Mouse (Mus musculus) embryonic facial prominence, embryonic 14.5 days (tissue): Measurements from ENCODE around the gene Ccdc90b. TPM values are rescaled to one million over a fixed set of nuclear protein-coding genes. Genes with fewer than 3 reads are reported as not detected.

Source experiments
- ATAC-seq: fragments of 200-750 bp; cut with Nextera tagmentation; 2 replicates; pipeline ENCODE4 v1.8.0; 2017; ENCODE audit warnings: low read depth, moderate number of reproducible peaks, moderate TSS enrichment
- DNase-seq: peaks from one replicate; pipeline ENCODE4 v3.0.0-alpha.2; 2015; ENCODE audit warnings: low spot score
- H3K27ac ChIP-seq: fragments of 300-500 bp; sonication (generic); replicated peaks from 2 replicates; pipeline ENCODE4 v1.5.1; 2014; ENCODE audit warnings: low read depth, mild to moderate bottlenecking, low read length, moderate library complexity
- H3K27me3 ChIP-seq: fragments of 300-500 bp; sonication (generic); replicated peaks from 2 replicates; pipeline ENCODE4 v1.6.1; 2014; ENCODE audit warnings: low read length; ENCODE audit not compliant: control insufficient read depth, insufficient read depth
- H3K36me3 ChIP-seq: fragments of 300-500 bp; sonication (generic); 2 replicates; pipeline ENCODE4 v1.6.1; 2014; ENCODE audit warnings: low read length, mixed read lengths; ENCODE audit not compliant: control insufficient read depth, insufficient read depth
- H3K4me1 ChIP-seq: fragments of 300-500 bp; sonication (generic); 2 replicates; pipeline ENCODE4 v1.6.1; 2014; ENCODE audit warnings: antibody characterized with exemption, low read length; ENCODE audit not compliant: control insufficient read depth, insufficient read depth
- H3K4me2 ChIP-seq: fragments of 300-500 bp; sonication (generic); 2 replicates; pipeline ENCODE4 v1.6.1; 2014; ENCODE audit warnings: low read depth, mild to moderate bottlenecking, low read length, moderate library complexity, mixed read lengths
- H3K4me3 ChIP-seq: fragments of 300-500 bp; sonication (generic); 2 replicates; pipeline ENCODE4 v1.5.1; 2014; ENCODE audit warnings: low read depth, mild to moderate bottlenecking, low read length
- H3K9ac ChIP-seq: fragments of 300-500 bp; sonication (generic); 2 replicates; pipeline ENCODE4 v1.6.1; 2014; ENCODE audit warnings: low read depth, mild to moderate bottlenecking, low read length, moderate library complexity, mixed read lengths
- H3K9me3 ChIP-seq: fragments of 300-500 bp; sonication (generic); 2 replicates; pipeline ENCODE4 v1.6.1; 2016; ENCODE audit warnings: low read length; ENCODE audit not compliant: control insufficient read depth
- WGBS: fragments of 180-500 bp; shearing (Covaris S2); extraction: QIAGEN DNeasy Blood & Tissue Kit; methylation state at CpG from one replicate; pipeline ENCODE4 v1.1.7; 2014; 5-methylcytosine and 5-hydroxymethylcytosine counted together
- polyA plus RNA-seq: library from polyadenylated mRNA; unstranded; fragments of >200 nt; fragmentation: Nextera tagmentation; extraction: Ambion mirVana; gene quantifications from 2 replicates; pipeline ENCODE4 v1.2.1, GENCODE M21; 2014

The Ccdc90b gene
- polyA plus RNA-seq, 1 experiment from 2014 or later = 49.0 TPM

DNA sequence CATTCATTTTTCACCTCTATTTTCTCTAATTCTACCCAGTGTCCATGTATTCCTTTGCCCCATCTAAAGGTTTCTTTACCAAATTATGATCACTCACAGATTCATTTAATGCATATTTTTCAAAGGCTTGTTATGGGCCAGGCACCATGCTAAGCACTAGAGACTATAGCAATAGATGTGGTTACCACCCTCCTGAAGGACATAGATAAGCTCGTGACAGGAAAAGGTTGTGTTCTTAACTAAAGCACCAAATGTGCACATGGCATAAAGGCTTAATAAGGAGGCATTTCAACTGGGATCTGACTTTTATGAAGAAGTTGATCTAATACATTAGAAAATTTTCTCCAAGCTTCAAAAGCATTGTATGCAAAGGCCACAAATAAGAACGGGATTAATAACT is 2.2 kb upstream of the Ccdc90b start:
- H3K27me3 ChIP-seq = no peaks in the 10 kb centered on the region
- H3K9ac ChIP-seq = no peak overlapping the region
- no peak for ATAC-seq
- peaks cover 3% of the 10 kb centered on the region; the same call in 1 of the 2 replicates for H3K4me1 ChIP-seq
- H3K4me3 ChIP-seq = no peak overlapping the region
- no peak overlapping the region for H3K4me2 ChIP-seq
- no peak for DNase-seq
- peaks cover 1% of the 10 kb centered on the region; the same call in 1 of the 2 replicates for H3K36me3 ChIP-seq
- H3K9me3 ChIP-seq = no peaks in the 10 kb centered on the region
- WGBS = 86% methylated on average over 2 of the region's 2 CpGs
- H3K27ac ChIP-seq = no peak overlapping the region

DNA sequence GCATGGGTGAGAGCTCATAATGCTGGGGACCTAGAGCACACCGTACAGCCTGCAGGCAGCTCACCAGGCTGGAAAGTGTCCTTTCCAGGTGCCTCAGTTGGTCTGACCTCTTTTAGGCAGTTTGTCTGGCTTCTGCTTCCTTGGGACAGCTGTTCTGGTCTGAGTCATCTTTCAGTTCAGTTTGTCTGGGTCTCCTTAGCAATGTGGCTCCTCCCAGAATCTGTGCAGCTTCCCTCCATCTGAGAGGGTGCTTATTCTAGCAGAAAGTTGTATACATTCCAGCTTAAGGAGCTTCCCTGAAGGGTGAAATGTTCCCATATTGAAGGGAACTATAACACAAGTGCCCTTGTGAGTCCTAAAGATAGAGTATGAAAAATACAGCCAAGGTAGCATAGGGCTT is 5.8 kb downstream of the Ccdc90b start:
- H3K36me3 ChIP-seq = peaks cover 22% of the 10 kb centered on the region
- 92% methylated on average over 1 of the region's 1 CpGs for WGBS
- peaks cover 3% of the 10 kb centered on the region; the same call in 1 of the 2 replicates for H3K4me1 ChIP-seq
- H3K9me3 ChIP-seq = no peaks in the 10 kb centered on the region
- H3K27me3 ChIP-seq = no peaks in the 10 kb centered on the region
- no peak overlapping the region for H3K27ac ChIP-seq
- DNase-seq = no peak
- no peak overlapping the region for H3K4me3 ChIP-seq
- no peak overlapping the region for H3K9ac ChIP-seq
- no peak overlapping the region for H3K4me2 ChIP-seq
- ATAC-seq = no peak

DNA sequence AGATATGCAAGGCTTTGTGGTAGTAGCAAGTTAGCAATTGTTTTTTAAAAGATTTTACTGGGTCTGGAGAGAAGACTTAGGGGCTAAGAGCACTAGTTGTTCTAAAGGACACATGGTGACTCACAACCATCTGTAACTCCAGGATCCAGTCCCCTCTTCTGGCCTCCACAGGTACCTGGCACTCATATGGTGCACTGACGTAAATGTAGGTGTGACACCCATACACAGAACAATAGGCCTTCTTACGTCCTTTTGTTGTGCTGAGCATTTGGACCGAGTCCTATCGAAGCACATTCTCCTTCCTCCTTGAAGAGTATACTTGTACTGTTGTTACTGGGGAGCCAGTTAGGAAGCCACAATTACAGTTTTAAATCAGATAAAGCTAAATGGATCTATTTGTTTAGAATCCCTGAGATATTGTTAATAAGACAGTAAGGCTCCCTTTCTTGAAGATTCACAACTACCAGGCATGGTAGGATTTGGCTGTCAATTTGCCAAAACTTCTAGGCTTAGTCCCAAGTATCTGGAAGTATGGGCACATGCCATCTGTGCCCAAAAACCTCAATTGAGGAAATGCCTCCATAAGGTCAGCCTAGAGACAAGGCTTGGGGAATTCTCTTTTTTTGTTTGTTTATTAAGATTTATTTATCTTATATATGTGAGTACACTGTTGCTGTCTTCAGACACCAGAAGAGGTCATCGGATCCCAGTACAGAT is 19.7 kb downstream of the Ccdc90b start:
- no peak for DNase-seq
- H3K4me2 ChIP-seq = no peak overlapping the region
- no peaks in the 10 kb centered on the region for H3K9me3 ChIP-seq
- no peak overlapping the region for H3K27ac ChIP-seq
- WGBS = 88% methylated on average over 5 of the region's 5 CpGs
- ATAC-seq = no peak
- no peaks in the 10 kb centered on the region for H3K4me1 ChIP-seq
- H3K27me3 ChIP-seq = no peaks in the 10 kb centered on the region
- H3K4me3 ChIP-seq = no peak overlapping the region
- peaks cover 36% of the 10 kb centered on the region for H3K36me3 ChIP-seq
- H3K9ac ChIP-seq = no peak overlapping the region

DNA sequence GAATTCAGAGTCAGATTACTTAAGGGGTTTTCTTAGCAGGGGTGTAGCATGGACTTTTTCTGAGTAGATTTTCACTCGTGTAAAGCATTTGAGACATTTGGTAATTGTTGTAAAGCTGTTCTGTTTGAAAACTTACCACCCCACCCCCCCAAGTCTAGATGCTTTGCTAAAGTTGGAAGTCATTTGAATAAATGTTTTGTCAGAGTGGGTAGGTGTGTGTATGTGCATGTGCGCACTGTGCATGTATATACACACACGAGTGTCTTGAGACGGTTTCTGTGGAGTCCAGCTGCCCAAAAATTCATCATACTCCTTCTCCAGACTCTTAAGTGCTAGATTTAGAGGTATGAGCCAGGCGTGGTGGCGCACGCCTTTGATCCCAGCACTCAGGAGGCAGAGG is 22.6 kb downstream of the Ccdc90b start:
- Histone ChIP-seq H3K4me1 (no peaks in the 10 kb centered on the region), H3K27ac (no peak overlapping the region), H3K4me2 (no peak overlapping the region), H3K9ac (no peak overlapping the region), H3K4me3 (no peak overlapping the region), H3K27me3 (no peaks in the 10 kb centered on the region), H3K36me3 (peaks cover 24% of the 10 kb centered on the region), H3K9me3 (no peaks in the 10 kb centered on the region)
- DNase-seq (no peak), ATAC-seq (no peak)
- WGBS = 84% methylated on average over 7 of the region's 7 CpGs

GRCm38 (mm10) chr7:92589986-92590385 is 29.0 kb downstream of the Ccdc90b start:
- Histone ChIP-seq H3K4me1 (no peaks in the 10 kb centered on the region), H3K9me3 (no peaks in the 10 kb centered on the region), H3K27ac (no peak overlapping the region), H3K4me3 (no peak overlapping the region), H3K36me3 (no peaks in the 10 kb centered on the region), H3K9ac (no peak overlapping the region), H3K4me2 (no peak overlapping the region), H3K27me3 (no peaks in the 10 kb centered on the region)
- DNase-seq (no peak), ATAC-seq (no peak)
- WGBS = 78% methylated on average over 7 of the region's 7 CpGs

DNA sequence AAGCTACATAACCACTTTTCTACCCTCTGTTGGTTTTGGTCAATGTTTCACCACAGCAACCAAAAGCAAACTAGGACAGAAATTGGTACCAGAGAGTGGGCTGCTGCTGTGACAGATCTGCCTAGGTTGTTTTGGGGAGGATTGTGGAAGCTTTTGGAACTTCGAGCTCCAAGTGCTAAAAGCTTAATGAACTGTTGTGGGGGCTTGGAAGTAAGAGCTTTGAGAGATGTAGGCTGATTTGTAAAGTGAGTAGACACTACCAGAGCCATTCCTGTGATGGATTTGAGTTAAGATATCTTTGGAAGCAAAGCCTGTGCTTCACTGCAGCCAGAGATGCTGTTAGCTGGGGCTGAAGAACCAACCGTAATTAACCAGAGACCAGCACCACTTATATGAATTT is 29.9 kb downstream of the Ccdc90b start:
- no peak for ATAC-seq
- 86% methylated on average over 2 of the region's 2 CpGs for WGBS
- no peak overlapping the region for H3K27ac ChIP-seq
- no peak overlapping the region for H3K9ac ChIP-seq
- H3K36me3 ChIP-seq = no peaks in the 10 kb centered on the region
- H3K4me2 ChIP-seq = no peak overlapping the region
- H3K4me3 ChIP-seq = no peak overlapping the region
- no peaks in the 10 kb centered on the region for H3K27me3 ChIP-seq
- no peaks in the 10 kb centered on the region for H3K4me1 ChIP-seq
- no peak for DNase-seq
- H3K9me3 ChIP-seq = no peaks in the 10 kb centered on the region

GRCm38 (mm10) chr7:92604961-92605360 is 44.0 kb downstream of the Ccdc90b start:
- no peak overlapping the region for H3K4me3 ChIP-seq
- ATAC-seq (no peak), DNase-seq (no peak)
- H3K4me1 ChIP-seq = no peaks in the 10 kb centered on the region
- no peak overlapping the region for H3K4me2 ChIP-seq
- H3K9ac ChIP-seq = no peak overlapping the region
- H3K9me3 ChIP-seq = no peaks in the 10 kb centered on the region
- no peaks in the 10 kb centered on the region for H3K27me3 ChIP-seq
- H3K36me3 ChIP-seq = peaks cover 15% of the 10 kb centered on the region
- no peak overlapping the region for H3K27ac ChIP-seq
- 82% methylated on average over 7 of the region's 7 CpGs for WGBS

GRCm38 (mm10) chr7:92610830-92611229 is 49.9 kb downstream of the Ccdc90b start:
- no peak overlapping the region for H3K9ac ChIP-seq
- ATAC-seq = peak; percentile 44; the same call in 1 of the 2 replicates
- no peak overlapping the region for H3K4me3 ChIP-seq
- peak; percentile 44 for DNase-seq
- peaks cover 5% of the 10 kb centered on the region; the same call in 1 of the 2 replicates for H3K36me3 ChIP-seq
- H3K4me1 ChIP-seq = no peaks in the 10 kb centered on the region
- no peaks in the 10 kb centered on the region for H3K27me3 ChIP-seq
- WGBS = 55% methylated on average over 7 of the region's 7 CpGs
- H3K4me2 ChIP-seq = no peak overlapping the region
- no peak overlapping the region for H3K27ac ChIP-seq
- no peaks in the 10 kb centered on the region for H3K9me3 ChIP-seq

- ATAC-seq = no peak
- no peak for DNase-seq
- no peak overlapping the region for H3K27ac ChIP-seq
- H3K9me3 ChIP-seq = no peaks in the 10 kb centered on the region
- no peaks in the 10 kb centered on the region for H3K4me1 ChIP-seq
- no peak overlapping the region for H3K4me2 ChIP-seq
- H3K4me3 ChIP-seq = no peak overlapping the region
- no peaks in the 10 kb centered on the region for H3K27me3 ChIP-seq
- H3K36me3 ChIP-seq = no peaks in the 10 kb centered on the region
- WGBS = 60% methylated on average over 2 of the region's 2 CpGs
- H3K9ac ChIP-seq = no peak overlapping the region
Observed at GRCm38 (mm10) chr7:92624488-92624887, 63.5 kb downstream of the Ccdc90b start.
